Mouse (Mus musculus) G1E (cell line): ENCODE results near the gene BC029722.

Experiments used
- CTCF ChIP-seq: IDR thresholded peaks from 2 replicates; pipeline ENCODE4 v1.5.1; 2012; ENCODE audit warnings: low read depth, low read length, inconsistent platforms, mixed read lengths
- GATA1 ChIP-seq: IDR thresholded peaks from 2 replicates; pipeline ENCODE4 v1.6.1; 2012; ENCODE audit warnings: borderline replicate concordance, low read length, inconsistent platforms, mixed read lengths
- POLR2AphosphoS5 ChIP-seq: IDR thresholded peaks from 2 replicates; pipeline ENCODE4 v1.6.1; 2012; ENCODE audit warnings: low read depth, low read length, inconsistent platforms; ENCODE audit not compliant: insufficient replicate concordance
- TAL1 ChIP-seq: conservative IDR thresholded peaks from 2 replicates; pipeline ENCODE4 v1.6.1; 2012; ENCODE audit warnings: low read depth, low read length, inconsistent platforms, mixed read lengths

- TF ChIP-seq CTCF (no peak), GATA1 (no peak), POLR2AphosphoS5 (no peak), TAL1 (no peak)
Measured at GRCm38 (mm10) chr2:155804053-155804452, 15.2 kb downstream of the BC029722 start.
